Mouse (Mus musculus): ENCODE data around the gene Psma6. TPM values are rescaled to one million over a fixed set of nuclear protein-coding genes. Genes with fewer than 3 reads are reported as not detected.

The Psma6 gene
- polyA plus RNA-seq, 1 experiment from 2014 or later: 468 TPM

DNA sequence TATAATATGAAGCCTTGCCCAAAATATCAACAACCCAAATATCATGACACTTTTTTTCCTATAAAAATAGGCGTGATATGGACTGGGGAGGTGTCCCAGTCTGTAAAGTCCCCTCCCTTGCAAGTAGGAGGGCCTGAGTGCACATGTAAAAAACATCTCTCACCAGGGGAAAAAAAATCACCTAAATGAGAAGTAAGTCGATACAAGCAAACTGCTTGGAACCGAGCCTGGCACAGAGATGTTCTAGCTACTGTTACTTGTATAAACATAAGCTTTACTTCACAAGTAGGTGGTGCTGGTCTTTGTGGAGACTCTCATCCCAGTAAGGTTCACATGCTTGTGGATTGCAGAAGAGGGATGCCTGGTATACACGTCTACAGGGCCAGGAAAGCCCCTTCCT is 76.9 kb downstream of the Psma6 start:
- 74% methylated on average over 4 of the region's 4 CpGs for WGBS
- H3K4me3 ChIP-seq (ENCODE audit: low read depth, low read length): no peak overlapping the region
- no peaks in the 10 kb centered on the region for H3K9me3 ChIP-seq (ENCODE audit: control insufficient read depth, low read length)
- H3K27me3 ChIP-seq (ENCODE audit: control insufficient read depth, insufficient read depth, low read length): no peaks in the 10 kb centered on the region
- H3K36me3 ChIP-seq (ENCODE audit: control insufficient read depth, insufficient read depth, low read length): no peaks in the 10 kb centered on the region
- no peak overlapping the region for H3K27ac ChIP-seq (ENCODE audit: low read depth, low read length)
- H3K4me1 ChIP-seq (ENCODE audit: control insufficient read depth, insufficient read depth, low read length): peaks cover 5% of the 10 kb centered on the region; the same call in 1 of the 2 replicates
- H3K4me2 ChIP-seq (ENCODE audit: low read depth): no peak overlapping the region
- DNase-seq (ENCODE audit: low spot score) (no peak), ATAC-seq (ENCODE audit: insufficient read depth, low FRiP score, low TSS enrichment) (no peak)
- H3K9ac ChIP-seq (ENCODE audit: low read length): no peak overlapping the region

DNA sequence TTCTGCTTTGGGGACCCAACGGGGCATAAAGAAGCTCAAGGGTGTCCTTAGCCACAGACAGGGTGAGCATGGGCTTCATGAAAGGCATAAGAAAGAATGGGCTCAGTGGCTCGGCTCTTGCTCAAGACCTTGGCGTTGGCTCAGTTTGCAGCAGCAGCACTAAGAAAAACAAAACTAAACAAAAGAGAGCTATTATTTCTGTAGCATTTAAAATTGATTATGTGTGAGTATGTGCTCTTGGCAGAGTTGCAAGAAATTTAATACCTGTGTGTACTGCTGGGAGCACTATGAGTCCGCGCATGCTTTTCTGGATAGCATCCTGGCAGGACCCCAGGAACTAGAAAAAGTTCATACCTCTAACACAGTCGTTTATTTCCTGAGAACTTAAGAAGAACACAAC is 77.7 kb downstream of the Psma6 start:
- Histone ChIP-seq H3K27me3 (ENCODE audit: control insufficient read depth, insufficient read depth, low read length) (no peaks in the 10 kb centered on the region), H3K4me2 (ENCODE audit: low read depth) (no peak overlapping the region), H3K4me3 (ENCODE audit: low read depth, low read length) (no peak overlapping the region), H3K36me3 (ENCODE audit: control insufficient read depth, insufficient read depth, low read length) (no peaks in the 10 kb centered on the region), H3K27ac (ENCODE audit: low read depth, low read length) (no peak overlapping the region), H3K4me1 (ENCODE audit: control insufficient read depth, insufficient read depth, low read length) (peaks cover 5% of the 10 kb centered on the region; the same call in 1 of the 2 replicates), H3K9ac (ENCODE audit: low read length) (no peak overlapping the region), H3K9me3 (ENCODE audit: control insufficient read depth, low read length) (no peaks in the 10 kb centered on the region)
- ATAC-seq (ENCODE audit: insufficient read depth, low FRiP score, low TSS enrichment): no peak
- 85% methylated on average over 6 of the region's 6 CpGs for WGBS
- DNase-seq (ENCODE audit: low spot score): no peak

DNA sequence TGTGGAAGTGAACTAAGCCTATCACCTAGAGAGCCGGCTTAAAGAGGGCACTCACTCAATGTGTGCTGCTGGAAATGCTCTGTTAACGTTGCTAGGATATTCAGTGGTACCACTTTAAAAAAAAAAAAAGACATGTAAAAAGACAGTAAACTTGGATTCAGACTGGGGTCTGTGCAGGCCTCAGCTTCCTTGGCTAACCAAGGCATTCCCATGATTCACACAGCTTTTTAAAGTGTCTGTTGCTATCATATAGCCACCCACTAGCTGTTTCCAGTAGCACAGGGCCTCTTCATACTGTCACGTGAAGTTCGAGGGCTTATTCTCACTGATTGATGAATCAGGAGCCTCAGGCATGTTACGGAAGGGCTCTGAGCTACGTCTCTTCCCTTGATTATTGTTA is 78.4 kb downstream of the Psma6 start:
- Histone ChIP-seq H3K27me3 (ENCODE audit: control insufficient read depth, insufficient read depth, low read length) (no peaks in the 10 kb centered on the region), H3K9me3 (ENCODE audit: control insufficient read depth, low read length) (no peaks in the 10 kb centered on the region), H3K27ac (ENCODE audit: low read depth, low read length) (no peak overlapping the region), H3K4me3 (ENCODE audit: low read depth, low read length) (no peak overlapping the region), H3K9ac (ENCODE audit: low read length) (no peak overlapping the region), H3K4me1 (ENCODE audit: control insufficient read depth, insufficient read depth, low read length) (peaks cover 5% of the 10 kb centered on the region; the same call in 1 of the 2 replicates), H3K4me2 (ENCODE audit: low read depth) (no peak overlapping the region), H3K36me3 (ENCODE audit: control insufficient read depth, insufficient read depth, low read length) (no peaks in the 10 kb centered on the region)
- no peak for ATAC-seq (ENCODE audit: insufficient read depth, low FRiP score, low TSS enrichment)
- 81% methylated on average over 6 of the region's 6 CpGs for WGBS
- no peak for DNase-seq (ENCODE audit: low spot score)

DNA sequence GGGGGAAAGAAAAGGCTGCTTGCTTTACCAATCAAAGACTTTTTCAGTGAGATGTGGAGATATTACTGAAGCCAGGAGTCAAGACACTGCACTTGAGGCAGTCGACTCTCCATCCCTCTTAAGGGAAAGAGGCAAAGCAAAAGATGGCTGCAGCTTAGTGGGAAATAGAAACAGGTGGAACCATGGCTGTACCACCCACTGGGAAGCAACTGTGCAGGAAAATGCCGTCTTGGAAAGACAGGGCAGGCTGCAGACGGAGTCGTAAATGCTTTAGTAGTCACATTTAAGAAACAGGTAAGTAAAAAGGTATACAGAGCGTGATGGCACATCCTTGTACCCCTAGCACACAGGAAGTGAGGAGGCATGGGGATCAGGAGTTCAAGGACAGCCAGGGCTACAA is 79.1 kb downstream of the Psma6 start:
- Histone ChIP-seq H3K9ac (ENCODE audit: low read length) (no peak overlapping the region), H3K27ac (ENCODE audit: low read depth, low read length) (no peak overlapping the region), H3K4me3 (ENCODE audit: low read depth, low read length) (no peak overlapping the region), H3K4me2 (ENCODE audit: low read depth) (no peak overlapping the region), H3K9me3 (ENCODE audit: control insufficient read depth, low read length) (no peaks in the 10 kb centered on the region), H3K4me1 (ENCODE audit: control insufficient read depth, insufficient read depth, low read length) (peaks cover 5% of the 10 kb centered on the region; the same call in 1 of the 2 replicates), H3K27me3 (ENCODE audit: control insufficient read depth, insufficient read depth, low read length) (no peaks in the 10 kb centered on the region), H3K36me3 (ENCODE audit: control insufficient read depth, insufficient read depth, low read length) (no peaks in the 10 kb centered on the region)
- DNase-seq (ENCODE audit: low spot score) (no peak), ATAC-seq (ENCODE audit: insufficient read depth, low FRiP score, low TSS enrichment) (no peak)
- WGBS: 65% methylated on average over 5 of the region's 5 CpGs

DNA sequence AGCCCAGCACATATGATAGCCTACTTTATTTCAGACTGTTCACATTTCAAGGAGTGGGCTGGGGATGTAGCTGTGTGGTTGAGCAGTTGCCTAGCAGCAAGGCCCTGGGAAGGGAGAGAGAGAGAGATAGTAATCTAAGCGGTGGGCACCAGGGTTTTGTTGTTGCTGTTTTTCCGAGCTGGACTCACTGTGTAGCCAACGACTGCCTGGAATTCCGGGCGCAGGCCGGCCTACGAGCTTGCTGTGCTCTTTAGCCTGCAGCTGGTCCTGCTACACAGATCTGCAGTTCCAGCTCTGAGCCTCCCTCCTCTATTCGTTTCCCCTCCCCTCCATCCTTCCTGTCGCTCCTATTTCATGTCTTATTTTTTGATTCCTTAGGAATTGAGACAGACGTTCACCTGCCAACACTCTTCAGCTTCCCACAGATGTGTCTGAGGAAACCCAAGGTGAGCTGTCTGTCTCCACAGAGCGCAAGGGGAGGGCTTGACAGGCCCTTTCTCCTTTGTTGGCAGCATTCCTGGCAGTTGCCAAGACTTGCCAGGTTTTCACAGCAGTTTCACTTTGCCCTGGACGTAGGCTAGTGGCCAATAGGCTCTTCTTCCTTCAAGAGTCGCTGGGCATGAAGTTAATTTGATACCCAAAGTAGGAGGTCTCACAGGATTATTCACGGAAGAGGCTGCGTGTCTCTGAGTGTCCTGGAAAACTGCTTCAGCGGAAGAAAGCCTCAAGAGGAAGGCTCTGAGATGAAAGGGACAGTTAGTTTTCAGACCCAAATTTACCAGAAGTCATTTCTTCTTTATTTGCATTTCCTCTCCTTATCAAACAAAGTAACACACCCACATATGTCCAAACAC is 80.2 kb downstream of the Psma6 start:
- H3K4me3 ChIP-seq (ENCODE audit: low read depth, low read length): no peak overlapping the region
- 39% methylated on average over 16 of the region's 16 CpGs for WGBS
- no peaks in the 10 kb centered on the region for H3K36me3 ChIP-seq (ENCODE audit: control insufficient read depth, insufficient read depth, low read length)
- H3K9me3 ChIP-seq (ENCODE audit: control insufficient read depth, low read length): no peaks in the 10 kb centered on the region
- ATAC-seq (ENCODE audit: insufficient read depth, low FRiP score, low TSS enrichment) (no peak), DNase-seq (ENCODE audit: low spot score) (peak; percentile 43)
- H3K4me2 ChIP-seq (ENCODE audit: low read depth): no peak overlapping the region
- no peak overlapping the region for H3K9ac ChIP-seq (ENCODE audit: low read length)
- peaks cover 5% of the 10 kb centered on the region; the same call in 1 of the 2 replicates for H3K4me1 ChIP-seq (ENCODE audit: control insufficient read depth, insufficient read depth, low read length)
- no peaks in the 10 kb centered on the region for H3K27me3 ChIP-seq (ENCODE audit: control insufficient read depth, insufficient read depth, low read length)
- no peak overlapping the region for H3K27ac ChIP-seq (ENCODE audit: low read depth, low read length)

DNA sequence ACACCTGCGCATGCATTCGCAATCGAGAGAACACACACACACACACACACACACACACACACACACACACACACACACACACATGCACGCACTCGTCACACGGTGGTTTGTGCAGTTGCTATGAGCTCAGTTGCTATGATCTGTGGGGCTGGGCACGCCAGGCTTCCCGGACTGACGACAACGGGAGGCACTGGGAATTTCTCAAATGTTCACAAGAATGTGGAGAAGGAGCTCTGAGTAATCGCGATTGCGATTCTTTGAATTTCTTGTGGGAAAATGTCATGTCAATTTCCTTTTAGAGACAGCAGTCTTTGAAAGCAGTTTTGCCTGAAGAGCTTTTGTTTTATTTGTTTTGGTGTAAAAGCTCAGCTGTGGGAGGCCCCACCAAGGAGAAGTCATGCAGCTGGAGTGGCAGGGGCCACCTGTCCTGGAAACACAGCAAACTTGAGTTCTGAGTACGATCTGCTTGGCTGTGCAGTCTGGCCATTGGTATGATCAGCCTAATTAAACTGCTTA is 80.9 kb downstream of the Psma6 start:
- Histone ChIP-seq H3K4me1 (ENCODE audit: control insufficient read depth, insufficient read depth, low read length) (peaks cover 5% of the 10 kb centered on the region; the same call in 1 of the 2 replicates), H3K36me3 (ENCODE audit: control insufficient read depth, insufficient read depth, low read length) (no peaks in the 10 kb centered on the region), H3K9ac (ENCODE audit: low read length) (no peak overlapping the region), H3K27me3 (ENCODE audit: control insufficient read depth, insufficient read depth, low read length) (no peaks in the 10 kb centered on the region), H3K9me3 (ENCODE audit: control insufficient read depth, low read length) (no peaks in the 10 kb centered on the region), H3K27ac (ENCODE audit: low read depth, low read length) (no peak overlapping the region), H3K4me2 (ENCODE audit: low read depth) (no peak overlapping the region), H3K4me3 (ENCODE audit: low read depth, low read length) (no peak overlapping the region)
- 79% methylated on average over 14 of the region's 14 CpGs for WGBS
- no peak for DNase-seq (ENCODE audit: low spot score)
- ATAC-seq (ENCODE audit: insufficient read depth, low FRiP score, low TSS enrichment): no peak

DNA sequence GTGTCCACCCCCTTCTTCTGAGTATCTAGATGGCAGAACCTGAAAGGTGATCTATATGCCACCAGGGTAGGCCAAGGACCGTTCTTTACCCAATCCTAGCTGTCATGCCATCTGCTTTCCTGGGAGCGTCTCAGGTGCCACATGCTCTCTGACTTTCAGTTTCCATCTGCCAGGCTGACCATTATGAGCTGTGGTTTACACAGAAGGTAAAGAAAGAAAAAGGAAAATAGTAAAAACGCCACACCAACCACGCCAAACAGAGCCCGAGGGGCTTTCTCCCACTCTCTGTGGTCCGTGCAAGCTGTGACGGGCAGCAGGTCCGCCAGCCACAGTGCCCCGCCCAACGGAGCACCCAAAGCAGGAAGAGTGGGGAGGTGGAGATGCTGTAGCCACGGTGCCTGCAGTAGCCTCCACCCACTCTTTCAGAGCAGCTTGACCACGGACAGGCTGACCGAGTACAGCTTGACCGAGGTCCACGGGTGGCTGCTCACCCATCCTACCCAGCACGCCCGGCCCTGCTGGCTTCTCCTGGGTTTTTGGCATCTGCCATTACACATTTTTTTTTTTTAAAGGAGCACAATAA is 81.5 kb downstream of the Psma6 start:
- Histone ChIP-seq H3K36me3 (ENCODE audit: control insufficient read depth, insufficient read depth, low read length) (no peaks in the 10 kb centered on the region), H3K9me3 (ENCODE audit: control insufficient read depth, low read length) (no peaks in the 10 kb centered on the region), H3K9ac (ENCODE audit: low read length) (no peak overlapping the region), H3K27me3 (ENCODE audit: control insufficient read depth, insufficient read depth, low read length) (no peaks in the 10 kb centered on the region), H3K4me1 (ENCODE audit: control insufficient read depth, insufficient read depth, low read length) (peaks cover 10% of the 10 kb centered on the region), H3K27ac (ENCODE audit: low read depth, low read length) (no peak overlapping the region), H3K4me2 (ENCODE audit: low read depth) (no peak overlapping the region), H3K4me3 (ENCODE audit: low read depth, low read length) (no peak overlapping the region)
- ATAC-seq (ENCODE audit: insufficient read depth, low FRiP score, low TSS enrichment): no peak
- no peak for DNase-seq (ENCODE audit: low spot score)
- WGBS: 86% methylated on average over 17 of the region's 17 CpGs

DNA sequence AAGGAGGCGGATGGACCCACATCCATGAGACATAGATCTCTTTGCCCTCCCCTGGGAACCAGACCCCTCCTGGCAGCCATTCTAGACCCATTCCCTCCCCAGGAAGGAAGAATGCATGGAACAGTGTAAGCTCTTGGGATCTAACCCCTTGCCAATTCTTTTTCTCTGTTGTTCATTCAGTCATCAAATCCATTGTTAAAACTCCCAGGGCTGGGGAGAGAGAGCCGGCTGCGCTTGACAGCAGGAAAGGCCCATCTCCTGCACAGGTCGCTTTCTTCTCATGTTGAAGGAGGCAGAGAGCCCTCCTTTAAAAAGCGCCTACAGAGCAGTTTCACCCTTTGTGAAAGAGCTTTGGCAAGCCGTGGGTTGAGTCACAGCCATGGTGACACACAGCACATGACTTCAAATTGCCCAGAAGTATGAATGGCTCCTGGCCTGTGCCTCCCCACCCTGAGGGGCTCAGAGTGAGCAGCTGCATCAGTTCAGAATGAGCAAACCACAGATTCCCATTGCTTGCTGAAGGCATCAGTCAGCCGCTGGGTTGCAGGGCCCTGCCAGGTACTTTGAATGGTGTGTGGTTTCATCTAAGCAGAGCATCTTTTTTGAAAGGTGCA is 82.2 kb downstream of the Psma6 start:
- Histone ChIP-seq H3K27ac (ENCODE audit: low read depth, low read length) (no peak overlapping the region), H3K4me1 (ENCODE audit: control insufficient read depth, insufficient read depth, low read length) (peaks cover 10% of the 10 kb centered on the region), H3K27me3 (ENCODE audit: control insufficient read depth, insufficient read depth, low read length) (no peaks in the 10 kb centered on the region), H3K9ac (ENCODE audit: low read length) (no peak overlapping the region), H3K36me3 (ENCODE audit: control insufficient read depth, insufficient read depth, low read length) (no peaks in the 10 kb centered on the region), H3K9me3 (ENCODE audit: control insufficient read depth, low read length) (no peaks in the 10 kb centered on the region), H3K4me3 (ENCODE audit: low read depth, low read length) (no peak overlapping the region), H3K4me2 (ENCODE audit: low read depth) (no peak overlapping the region)
- DNase-seq (ENCODE audit: low spot score): no peak
- no peak for ATAC-seq (ENCODE audit: insufficient read depth, low FRiP score, low TSS enrichment)
- WGBS: 66% methylated on average over 7 of the region's 7 CpGs

Measured in neural tube, embryonic 11.5 days (tissue).